Mouse (Mus musculus) heart, adult 9 months (tissue): Measurements from ENCODE around the gene Dnaic1.

Source experiments
- DNase-seq, 2 experiments: peaks; one replicate each; pipeline ENCODE4 v3.0.0; 2022; ENCODE audit warnings: low spot score in 2 of 2

Gene Dnaic1

DNA sequence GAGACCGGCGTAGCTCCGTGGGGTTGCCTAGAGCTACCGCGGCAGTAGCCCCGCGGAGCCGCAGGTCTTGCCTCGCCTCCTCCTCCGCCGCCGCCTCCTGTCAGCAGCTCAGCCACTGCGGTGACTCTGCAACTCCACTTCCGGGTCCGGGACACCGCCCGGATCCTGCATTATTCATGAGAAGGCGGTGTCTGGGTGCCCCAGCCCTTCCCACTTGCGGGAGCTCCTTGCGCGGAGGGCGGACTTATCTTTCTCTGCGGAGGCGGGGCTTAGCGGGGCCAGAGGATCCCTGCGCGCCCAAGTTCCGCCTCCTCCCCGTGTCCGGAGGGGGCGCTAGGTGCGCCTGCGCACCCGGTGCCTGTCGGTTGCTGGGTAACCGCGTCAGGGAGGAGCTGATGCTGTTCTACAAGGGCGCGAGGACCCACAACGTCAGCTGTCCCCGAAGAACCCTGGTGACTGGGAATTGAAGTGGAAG is at the start of gene Dnaic1, which contains the start of gene Fam219a:
Dnaic1 (plus strand) TSS at position 365 of the 475 bp plus-strand sequence.
Fam219a (minus strand) TSS at position 128 of the 475 bp plus-strand sequence.
- DNase-seq, result peak; percentile 100

DNA sequence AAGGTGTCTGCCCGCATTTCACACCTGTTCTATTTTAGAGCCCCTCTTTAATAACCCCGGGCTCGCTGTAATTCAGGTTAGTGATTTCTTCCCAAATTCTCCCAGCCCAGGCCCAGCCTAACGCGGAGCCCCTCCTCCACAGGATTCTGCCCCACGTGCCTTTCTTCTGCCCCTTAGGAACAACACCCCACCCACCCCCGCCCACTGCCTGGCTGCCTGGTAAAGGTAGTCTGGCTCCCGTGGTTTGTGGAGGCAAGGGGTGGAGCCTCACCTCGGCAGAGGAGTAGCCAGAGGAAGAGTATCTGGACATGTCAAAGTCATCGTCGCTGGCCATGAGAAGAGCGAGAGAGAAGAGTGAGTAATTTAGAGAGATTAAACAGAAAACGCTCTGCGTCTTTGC is 48.9 kb upstream of the Dnaic1 start:
- no peak for DNase-seq

DNA sequence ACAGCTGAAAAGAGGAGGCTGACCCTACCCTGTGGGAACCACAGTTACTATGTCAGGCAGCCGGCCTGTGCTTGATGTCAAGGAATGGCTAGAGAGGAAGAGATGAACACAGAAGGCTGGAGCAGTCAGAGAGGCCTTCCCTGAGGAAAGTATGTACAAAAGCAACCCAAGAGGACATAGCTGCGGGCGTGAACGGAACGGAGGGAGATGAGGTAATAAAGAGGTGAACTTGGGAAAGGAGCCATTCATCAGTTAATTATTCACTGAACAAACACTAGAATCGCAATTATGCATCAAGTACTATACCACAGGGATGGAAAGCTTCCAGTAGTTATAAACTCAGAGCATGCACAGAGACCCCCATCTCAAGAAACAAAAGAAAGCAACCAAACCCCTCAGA is 47.4 kb upstream of the Dnaic1 start:
- DNase-seq, result no peak

DNA sequence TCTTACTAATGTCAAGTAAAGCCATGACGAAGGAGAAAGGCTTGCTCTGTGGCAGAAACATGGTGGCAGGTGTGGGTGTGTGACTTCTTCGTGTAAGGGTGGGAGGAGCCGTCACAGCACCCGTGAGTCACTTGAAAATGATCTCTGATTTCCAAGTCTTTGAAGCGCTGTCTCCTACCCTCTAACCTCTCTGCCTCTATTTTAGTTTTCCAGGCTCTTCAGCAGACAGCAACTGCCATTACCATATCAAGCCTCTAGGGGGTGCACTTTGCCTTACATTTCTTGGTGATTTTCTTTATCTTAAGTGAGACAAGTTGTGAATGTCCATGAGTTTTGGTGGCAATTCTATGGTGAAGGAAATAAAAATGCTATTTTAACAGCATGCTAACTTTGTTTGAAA is 46.8 kb upstream of the Dnaic1 start:
- no peak for DNase-seq

DNA sequence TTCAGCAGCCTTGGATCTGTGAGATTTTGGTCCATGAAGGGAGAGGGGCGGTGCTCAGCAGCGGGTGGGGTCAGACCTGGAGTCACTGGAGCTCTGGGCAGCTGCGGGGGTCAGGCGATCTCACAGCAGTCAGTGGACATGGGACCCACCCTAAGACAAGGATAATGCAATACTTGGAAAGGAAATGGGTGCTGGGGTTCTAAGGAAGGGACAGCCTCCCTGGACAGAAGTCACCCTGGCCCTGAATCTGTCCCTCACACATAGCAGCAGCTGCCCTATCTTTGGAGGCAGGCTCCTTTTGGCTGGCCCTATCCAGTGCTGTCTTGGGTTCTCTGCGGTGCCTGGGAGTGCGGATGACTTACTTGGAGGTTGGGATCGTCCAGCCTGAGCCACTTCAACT is 45.7 kb upstream of the Dnaic1 start:
- no peak for DNase-seq

DNA sequence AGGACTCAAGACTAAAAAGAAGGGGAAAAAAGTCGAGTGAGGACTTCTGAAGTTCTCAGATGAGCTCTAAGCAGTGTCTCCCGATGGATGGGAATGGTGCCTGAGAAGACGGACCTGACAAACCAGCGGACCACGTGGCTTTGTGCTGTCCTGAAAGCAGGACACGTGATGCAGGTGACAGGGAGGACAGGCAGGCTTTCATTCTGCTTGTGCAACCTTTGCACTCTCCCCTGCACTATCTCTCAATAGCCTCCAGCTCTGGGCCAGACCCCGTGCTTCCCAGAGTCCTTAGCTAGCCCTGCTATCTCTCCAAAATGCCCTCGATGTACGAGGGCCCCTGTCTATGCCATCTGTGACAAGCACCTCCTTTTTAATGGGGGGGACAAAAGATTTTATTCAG is 44.7 kb upstream of the Dnaic1 start:
- DNase-seq, result no peak

DNA sequence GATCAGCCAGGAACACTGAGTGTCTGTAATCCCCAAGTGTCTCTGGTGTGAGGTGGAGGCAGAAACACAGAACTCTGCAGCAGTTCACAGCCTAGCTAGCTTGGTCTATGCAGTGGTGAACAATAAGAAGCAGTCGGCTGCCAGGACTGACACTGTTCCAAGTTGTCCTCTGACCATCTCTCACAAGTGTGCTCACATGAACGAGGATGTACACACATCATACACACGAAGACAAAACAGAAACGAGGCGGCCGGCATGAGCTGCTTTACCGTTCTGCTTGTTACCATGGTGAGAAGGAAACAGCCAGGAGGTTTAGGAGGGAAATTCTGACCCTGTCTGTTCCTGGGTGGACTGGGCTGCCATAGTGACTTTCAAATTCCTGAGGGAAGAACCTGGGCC is 43.0 kb upstream of the Dnaic1 start:
- DNase-seq, result no peak

DNA sequence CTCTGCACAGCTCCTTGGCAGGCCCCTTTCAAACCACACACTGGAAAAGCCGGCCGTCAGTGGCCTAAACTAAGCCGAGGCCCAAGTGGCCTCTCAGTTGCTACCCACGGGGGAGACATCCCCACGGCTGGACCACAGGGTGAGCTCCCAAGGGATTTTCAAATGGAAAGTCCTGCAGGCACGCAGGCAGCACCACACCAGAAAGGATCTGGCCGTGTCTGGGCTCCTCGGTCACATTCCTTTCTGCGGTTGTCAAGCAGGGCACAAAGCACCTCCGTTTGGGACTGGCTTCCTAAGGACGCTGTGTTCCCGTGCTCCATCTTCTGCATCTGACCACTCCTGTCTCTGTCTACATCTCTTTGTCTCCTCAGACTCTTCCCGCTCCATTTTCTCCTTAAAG is 42.5 kb upstream of the Dnaic1 start:
- no peak for DNase-seq

DNA sequence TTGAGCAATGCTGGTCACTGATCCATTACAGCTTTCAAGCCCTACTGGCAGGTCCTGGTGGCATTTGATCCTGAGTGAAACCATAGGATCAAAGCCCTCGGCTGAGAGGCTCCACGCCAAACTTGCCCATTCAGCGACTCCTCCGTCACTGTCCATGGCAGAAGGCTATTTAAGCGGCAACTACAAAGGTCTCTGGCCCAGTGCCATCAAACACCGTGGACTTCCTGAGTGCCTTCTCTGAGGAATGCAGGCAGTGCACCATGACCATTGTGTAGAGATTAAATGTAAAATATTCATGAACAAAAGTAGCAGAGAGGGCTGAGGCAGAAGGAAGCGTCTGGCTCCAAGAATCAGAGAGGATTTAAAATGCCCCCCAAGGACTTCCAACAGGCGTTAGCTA is 41.6 kb upstream of the Dnaic1 start:
- no peak for DNase-seq

DNA sequence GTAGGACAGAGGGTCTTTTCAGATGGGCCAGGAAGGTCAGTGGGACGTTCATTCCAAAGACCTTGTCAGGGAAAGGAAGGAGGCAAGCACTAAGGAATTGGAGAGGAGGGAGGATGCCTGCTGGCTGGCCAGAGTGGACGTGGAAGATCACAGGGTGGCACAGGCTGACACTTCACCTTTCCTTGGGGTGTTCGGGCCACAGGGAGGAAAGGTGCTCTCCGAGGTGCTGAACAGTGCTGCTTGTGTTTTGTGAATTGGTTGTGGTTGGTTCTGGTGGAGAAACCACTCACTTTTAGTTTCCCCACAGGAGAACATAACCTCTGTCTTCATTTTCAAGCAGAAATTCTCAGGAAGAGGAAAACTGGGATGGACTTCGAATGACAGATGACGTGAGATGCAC is 37.2 kb upstream of the Dnaic1 start:
- DNase-seq, result no peak

DNA sequence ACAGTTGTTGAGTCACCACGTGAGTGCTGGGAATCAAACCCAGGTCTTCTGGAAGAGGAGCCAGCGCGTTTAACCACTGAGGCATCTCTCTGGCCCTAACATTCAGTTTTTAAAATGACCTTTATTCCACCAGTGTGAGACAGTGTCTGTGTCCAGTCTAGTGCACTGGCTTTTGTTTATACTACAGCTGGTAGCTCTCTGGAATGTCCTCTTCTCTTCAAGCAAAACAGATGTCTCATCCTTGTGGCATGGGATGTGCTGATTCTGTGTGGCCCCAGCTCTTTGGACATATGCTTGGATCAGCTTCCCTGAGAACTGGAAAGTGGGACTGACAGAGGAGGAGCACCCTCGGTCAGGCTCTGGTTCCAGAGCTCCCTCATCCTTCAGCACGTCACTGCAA is 34.7 kb upstream of the Dnaic1 start:
- DNase-seq, result no peak

DNA sequence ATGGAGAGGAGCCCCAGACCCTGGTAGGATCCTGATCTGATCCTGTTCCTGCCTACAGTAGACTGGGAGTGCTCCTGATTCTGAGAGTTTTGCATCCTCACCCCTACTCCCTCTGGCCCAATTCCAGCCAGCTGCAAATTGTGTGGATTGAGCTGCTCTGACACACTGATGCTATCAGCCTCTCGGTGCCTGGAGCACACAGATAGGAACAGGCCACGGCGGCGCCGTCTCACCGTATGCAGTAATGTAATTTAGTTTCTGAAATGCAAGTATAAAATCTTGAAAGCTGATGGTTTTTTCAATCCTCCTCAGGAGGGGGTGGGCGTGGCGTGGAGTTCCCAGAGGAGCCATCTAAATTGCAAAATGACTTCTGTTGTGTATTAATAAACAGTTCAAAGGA is 27.4 kb upstream of the Dnaic1 start:
- no peak for DNase-seq

DNA sequence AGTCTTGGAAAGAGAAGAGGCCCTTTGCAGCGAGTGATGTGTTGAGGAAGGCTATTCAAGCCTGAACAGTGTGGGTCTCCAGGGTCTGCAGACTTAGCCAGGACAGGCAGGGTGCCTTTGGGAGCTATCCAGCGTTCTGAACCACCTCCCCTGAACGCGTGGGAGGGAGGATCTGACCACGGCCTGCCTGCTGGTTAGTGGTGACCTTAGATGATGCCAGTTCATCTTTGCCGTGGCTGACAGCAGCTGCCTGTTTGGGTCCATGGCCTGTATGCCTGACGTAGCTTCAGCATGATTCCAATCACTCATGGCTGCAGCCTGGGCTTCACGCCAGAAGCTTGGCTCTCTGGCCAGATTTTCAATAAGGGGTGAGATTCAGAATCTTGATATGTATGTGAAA is 23.6 kb upstream of the Dnaic1 start:
- no peak for DNase-seq

DNA sequence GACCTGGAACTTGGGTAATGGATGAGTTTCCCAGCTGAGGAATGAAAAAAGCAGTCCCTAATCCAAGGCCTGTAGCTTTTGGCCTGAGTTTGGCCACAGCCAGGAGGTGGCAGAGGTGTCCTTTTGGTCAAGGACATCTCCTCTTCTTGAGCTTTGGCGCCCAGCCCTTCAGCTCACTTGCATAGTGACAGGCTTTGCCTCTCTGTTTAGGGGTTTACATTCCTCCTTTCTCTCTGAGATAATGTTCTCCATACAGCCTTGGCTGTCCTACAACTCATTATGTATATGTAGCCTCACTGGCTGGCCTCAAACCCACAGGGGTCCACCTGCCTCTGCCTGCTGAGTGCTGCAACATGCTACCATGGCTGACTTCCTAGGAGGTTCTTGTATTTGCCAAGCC is 22.5 kb upstream of the Dnaic1 start:
- no peak for DNase-seq

DNA sequence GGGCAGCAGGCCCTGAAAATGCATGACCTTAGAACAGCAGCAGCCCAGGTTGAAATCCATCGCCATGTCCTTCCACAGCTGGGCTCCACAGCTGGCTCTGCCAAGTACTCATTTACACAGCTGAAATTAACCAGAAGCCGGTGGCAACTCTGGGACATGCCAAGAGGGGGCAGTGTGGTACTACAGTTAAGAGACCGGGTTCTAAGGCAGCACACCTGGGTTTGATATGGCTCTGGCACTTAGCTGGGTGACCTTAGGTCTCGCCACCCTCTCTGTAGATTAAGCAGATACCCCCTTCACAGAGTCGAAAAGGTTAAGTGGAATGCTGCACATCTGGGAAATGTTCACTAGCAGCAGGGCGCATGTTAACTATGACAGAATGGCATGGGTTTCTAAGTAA is 17.0 kb upstream of the Dnaic1 start:
- peak; percentile 59 to 76 for DNase-seq

DNA sequence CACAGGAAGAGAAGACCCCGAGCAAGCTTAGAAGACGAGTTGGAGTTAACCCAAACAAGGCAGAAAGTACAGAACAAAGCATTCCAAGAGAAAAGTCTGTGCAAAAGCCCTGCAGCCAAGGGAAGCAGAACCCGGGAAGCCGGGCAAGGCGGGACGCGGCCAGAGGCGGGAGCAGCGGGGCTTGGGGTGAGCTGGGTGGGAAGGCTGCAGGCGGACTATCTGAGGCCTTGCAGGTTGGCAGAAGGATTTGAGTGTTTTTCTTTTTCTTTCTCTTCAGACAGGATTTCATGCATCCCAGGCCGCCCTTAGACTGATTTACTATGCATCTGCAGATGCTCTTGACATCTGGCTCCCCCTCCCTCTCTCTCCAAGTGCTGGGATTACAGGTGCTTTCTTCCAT is 16.5 kb upstream of the Dnaic1 start:
- DNase-seq, result no peak

DNA sequence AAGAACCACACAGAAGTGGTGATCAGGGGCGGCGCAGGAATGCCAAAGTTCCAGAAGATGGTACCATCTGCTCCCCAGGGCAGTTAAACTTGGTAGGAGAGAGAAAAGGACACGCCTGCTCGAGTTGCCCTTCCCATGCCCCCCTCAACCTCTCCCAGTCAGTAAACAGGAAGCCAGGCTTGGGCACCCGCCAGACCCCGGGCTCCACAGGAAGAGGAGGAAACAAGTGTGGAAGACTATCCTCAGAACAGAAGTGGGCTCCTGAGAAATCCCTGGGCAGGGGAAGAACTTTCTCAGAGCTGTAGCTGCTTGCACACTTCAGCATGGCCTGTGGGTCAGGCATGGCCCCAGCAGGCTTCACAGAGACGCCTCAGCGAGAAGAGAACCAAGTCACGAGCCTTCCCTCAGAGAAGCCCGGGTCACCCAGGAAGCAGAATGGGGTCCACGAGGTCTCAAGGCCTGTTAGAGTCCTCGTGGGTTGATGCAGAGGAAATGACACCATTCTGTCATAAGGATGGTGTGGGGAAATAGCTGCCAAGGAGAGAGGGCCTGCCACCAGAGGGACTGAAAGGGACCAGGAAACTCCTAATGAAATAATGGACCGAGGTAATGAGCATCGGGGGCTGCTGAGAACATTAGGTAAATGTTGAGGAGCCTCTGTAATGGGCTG is 14.4 kb upstream of the Dnaic1 start:
- peak; percentile 79 to 83 for DNase-seq

DNA sequence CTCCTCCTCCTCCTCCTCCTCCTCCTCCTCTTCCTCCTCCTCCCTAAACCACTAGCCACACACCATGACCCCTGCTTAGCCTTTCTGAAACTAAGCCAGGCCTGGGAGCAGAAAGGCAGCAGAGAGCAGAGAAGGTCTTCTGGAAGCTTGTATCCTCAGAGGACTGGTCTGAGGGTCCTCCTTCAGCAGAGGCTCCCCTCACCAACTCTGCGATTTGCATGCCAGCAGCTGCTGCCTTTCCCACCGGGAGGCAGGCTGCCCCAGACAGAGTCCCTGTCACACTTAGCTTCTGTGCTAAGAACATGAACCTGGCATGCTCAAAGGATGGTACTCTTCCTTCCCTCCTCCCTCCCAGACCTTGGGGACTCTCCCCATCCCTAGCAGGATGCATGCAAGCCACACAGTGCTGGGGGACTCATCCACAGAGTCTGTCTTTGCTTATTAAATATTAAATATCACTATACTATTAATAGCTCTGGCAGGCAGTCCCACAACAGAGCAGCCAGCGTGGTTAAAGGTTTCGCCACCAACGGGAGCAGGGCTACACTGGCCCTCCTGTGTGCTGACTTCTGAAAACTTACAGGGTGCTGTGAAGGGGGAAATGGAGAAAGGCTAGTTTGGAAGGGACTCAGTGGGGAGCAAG is 13.1 kb upstream of the Dnaic1 start:
- no peak for DNase-seq

DNA sequence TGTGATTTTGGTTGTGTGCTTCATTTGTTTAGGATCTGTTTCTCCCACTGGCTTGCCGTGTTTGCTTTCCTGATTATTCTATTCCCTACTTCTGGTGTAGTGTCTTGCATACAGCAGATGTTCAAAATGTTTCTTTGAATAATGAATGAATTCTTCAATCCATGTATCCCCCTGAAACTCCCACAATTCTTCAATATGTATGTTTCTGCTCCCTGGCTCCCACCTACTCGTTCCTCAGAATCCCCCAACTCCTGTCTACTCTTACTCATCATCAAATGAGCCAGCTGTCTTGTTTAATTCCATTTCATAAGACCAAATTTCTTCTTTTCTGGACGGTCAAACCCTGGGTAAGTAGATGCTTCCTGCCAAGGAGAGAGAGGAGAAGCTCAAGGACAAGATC is 12.5 kb upstream of the Dnaic1 start:
- DNase-seq, result no peak

DNA sequence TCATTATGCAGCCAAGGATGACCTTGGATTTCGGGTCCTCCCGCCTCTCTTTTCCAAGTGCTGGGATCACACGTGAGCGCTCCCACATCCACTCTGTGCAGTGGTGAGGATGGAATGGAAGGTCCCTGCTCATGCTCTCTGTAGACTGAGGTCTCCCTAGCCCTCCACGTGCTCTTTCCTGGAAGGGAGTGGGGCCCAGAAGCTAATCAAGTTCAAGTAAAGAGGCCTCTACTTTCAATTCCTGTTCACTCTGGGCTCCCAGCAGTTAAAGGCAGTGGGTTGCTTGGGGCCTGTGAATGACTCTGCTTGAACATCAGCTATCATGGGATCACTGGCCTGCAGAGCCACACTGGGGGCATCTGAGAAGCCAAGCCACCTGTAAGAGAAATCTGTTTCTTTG is 6.3 kb upstream of the Dnaic1 start:
- DNase-seq, result no peak

DNA sequence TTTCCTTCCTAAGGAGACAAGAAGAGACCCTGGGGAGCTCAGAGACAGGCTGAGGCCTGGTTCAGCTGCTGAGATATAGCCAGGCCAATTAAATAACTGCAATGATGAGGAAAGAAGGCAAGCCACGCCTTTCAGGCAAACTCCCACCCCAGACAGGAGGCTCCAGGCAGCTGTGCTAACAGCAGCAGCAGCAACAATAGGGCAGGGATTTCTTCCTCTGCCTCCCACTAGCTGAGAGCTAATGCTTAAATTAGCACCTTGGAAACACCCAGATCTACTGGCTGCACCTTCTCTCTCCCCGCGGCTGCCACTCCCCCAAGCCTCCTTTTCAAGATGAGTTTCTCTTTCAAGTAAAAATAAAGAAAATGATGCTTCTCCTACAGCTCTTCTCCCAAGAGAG is 3.5 kb upstream of the Dnaic1 start:
- DNase-seq, result peak in 1 of 2 experiments; percentile 36

DNA sequence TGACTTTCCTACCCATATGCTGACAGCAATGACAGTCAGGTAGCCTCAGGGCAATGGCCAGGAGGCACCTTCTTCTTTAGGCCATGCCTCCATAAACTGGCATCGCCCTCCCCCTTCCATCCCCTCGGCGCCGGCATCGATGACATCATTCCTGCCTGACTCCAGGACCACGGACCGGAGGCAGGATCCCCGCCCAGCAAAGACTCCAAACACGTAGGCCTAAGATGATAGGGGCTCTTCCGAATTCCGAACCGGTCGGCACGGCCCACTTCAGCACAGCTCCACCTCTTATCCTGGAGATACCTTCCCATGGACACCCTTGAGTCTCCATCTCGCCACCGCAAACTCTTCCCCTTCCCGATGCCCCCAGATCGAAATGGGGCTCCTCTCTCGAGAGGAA is 1.3 kb upstream of the Dnaic1 start:
- peak; percentile 39 to 53 for DNase-seq

DNA sequence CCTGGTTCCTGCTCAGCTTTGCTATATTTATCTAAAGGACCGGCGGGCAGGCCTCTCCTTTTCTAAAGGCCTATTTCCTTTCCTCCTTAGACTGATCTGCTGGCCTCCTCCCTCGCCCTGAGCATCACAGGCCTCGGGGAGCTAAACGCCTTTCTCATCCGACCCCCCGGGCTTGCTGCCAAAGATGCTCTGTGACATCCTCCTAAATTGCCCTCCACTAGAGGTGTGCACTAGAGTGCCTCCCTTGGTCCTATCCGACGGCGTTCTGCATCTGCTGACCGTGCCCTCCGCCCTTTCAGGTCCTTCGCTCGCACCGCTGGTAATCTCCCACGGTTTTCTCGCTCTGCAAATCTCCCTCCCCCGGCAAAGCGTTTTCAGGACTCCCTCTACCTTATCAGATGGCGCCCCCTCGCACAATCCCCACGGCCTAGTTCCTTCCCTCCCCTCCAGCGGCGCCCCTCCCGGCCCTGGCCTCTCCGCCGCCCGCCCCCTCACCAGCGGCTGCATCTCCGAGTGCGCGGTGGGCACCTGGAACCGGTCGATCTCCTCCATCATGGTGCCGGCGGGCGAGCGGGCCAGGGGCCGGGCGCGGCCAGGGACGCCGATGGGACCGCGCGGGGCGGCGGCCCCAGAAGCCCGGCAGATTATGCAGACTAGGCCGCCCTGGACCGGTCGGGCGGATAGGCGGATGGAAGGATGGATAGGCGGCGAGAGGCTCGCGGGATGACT is 729 bp upstream of the Dnaic1 start:
- peak in 1 of 2 experiments; percentile 24 for DNase-seq
